Mouse (Mus musculus) megakaryocyte, embryonic 14.5 days (primary cell): Measurements from ENCODE around the gene Fam171a1. TPM values are rescaled to one million over a fixed set of nuclear protein-coding genes. Genes with fewer than 3 reads are reported as not detected.
A peak's percentile ranks its signal among the peaks of the same experiment; 100 is the strongest.

Experiments
- H3K27me3 ChIP-seq: replicated peaks from 2 replicates; pipeline ENCODE3; 2012; ENCODE audit warnings: inconsistent platforms
- H3K36me3 ChIP-seq: replicated peaks from 2 replicates; pipeline ENCODE3; 2012; ENCODE audit warnings: low read length, inconsistent platforms, mixed read lengths
- H3K4me1 ChIP-seq: 2 replicates; pipeline ENCODE4 v1.6.1; 2012; ENCODE audit warnings: inconsistent platforms
- H3K4me3 ChIP-seq: replicated peaks from 2 replicates; pipeline ENCODE3; 2012; ENCODE audit warnings: moderate library complexity, mild to moderate bottlenecking, inconsistent platforms
- H3K9me3 ChIP-seq: 2 replicates; pipeline ENCODE4 v1.6.1; 2012; ENCODE audit warnings: inconsistent platforms
- FLI1 ChIP-seq: IDR thresholded peaks from 2 replicates; pipeline ENCODE4 v1.6.1; 2012; ENCODE audit warnings: low read length, inconsistent platforms, mixed read lengths
- GATA1 ChIP-seq: IDR thresholded peaks from 3 replicates; pipeline ENCODE4 v1.6.1; 2012; ENCODE audit warnings: mixed read lengths, low read length, inconsistent platforms, borderline replicate concordance
- polyA plus RNA-seq: library from polyadenylated mRNA; stranded (reverse); fragments of >175 nt; gene quantifications from 2 replicates; pipeline ENCODE4 v1.2.3, GENCODE M21; 2012; ENCODE audit warnings: low replicate concordance; ENCODE audit not compliant: insufficient read depth

Gene Fam171a1
- polyA plus RNA-seq, 1 experiment = 2.1 TPM

GRCm38 (mm10) chr2:3134580-3135296 is 20.7 kb downstream of the Fam171a1 start:
- TF ChIP-seq FLI1 (no peak), GATA1 (no peak)
- Histone ChIP-seq H3K36me3 (no peaks in the 10 kb centered on the region), H3K4me3 (no peak overlapping the region), H3K4me1 (peaks cover 7% of the 10 kb centered on the region), H3K27me3 (no peaks in the 10 kb centered on the region), H3K9me3 (no peaks in the 10 kb centered on the region)

- no peaks in the 10 kb centered on the region for H3K27me3 ChIP-seq
- peaks cover 5% of the 10 kb centered on the region; the same call in 1 of the 2 replicates for H3K4me1 ChIP-seq
- no peak overlapping the region for H3K4me3 ChIP-seq
- no peaks in the 10 kb centered on the region for H3K36me3 ChIP-seq
- no peak for TF ChIP-seq FLI1
- no peak for TF ChIP-seq GATA1
- no peaks in the 10 kb centered on the region for H3K9me3 ChIP-seq
Measured at GRCm38 (mm10) chr2:3135297-3135684, 21.3 kb downstream of the Fam171a1 start.

GRCm38 (mm10) chr2:3138308-3138707 is 24.3 kb downstream of the Fam171a1 start:
- H3K27me3 ChIP-seq = no peaks in the 10 kb centered on the region
- no peaks in the 10 kb centered on the region for H3K9me3 ChIP-seq
- TF ChIP-seq GATA1 = no peak
- no peak for TF ChIP-seq FLI1
- H3K36me3 ChIP-seq = no peaks in the 10 kb centered on the region
- H3K4me3 ChIP-seq = no peak overlapping the region
- peaks cover 12% of the 10 kb centered on the region for H3K4me1 ChIP-seq

- TF ChIP-seq GATA1 (no peak), FLI1 (no peak)
- H3K36me3 ChIP-seq = no peaks in the 10 kb centered on the region
- H3K4me3 ChIP-seq = peak overlapping the region; percentile 33
- H3K9me3 ChIP-seq = no peaks in the 10 kb centered on the region
- no peaks in the 10 kb centered on the region for H3K27me3 ChIP-seq
- H3K4me1 ChIP-seq = peaks cover 17% of the 10 kb centered on the region
Measured at GRCm38 (mm10) chr2:3139065-3139464, 25.0 kb downstream of the Fam171a1 start.

- TF ChIP-seq FLI1 = no peak
- no peak for TF ChIP-seq GATA1
- Histone ChIP-seq H3K4me3 (peak overlapping the region; percentile 33), H3K36me3 (no peaks in the 10 kb centered on the region), H3K9me3 (no peaks in the 10 kb centered on the region), H3K4me1 (peaks cover 20% of the 10 kb centered on the region), H3K27me3 (no peaks in the 10 kb centered on the region)
Measured at GRCm38 (mm10) chr2:3139578-3139977, 25.6 kb downstream of the Fam171a1 start.

GRCm38 (mm10) chr2:3140585-3140984 is 26.6 kb downstream of the Fam171a1 start:
- H3K9me3 ChIP-seq = no peaks in the 10 kb centered on the region
- H3K27me3 ChIP-seq = no peaks in the 10 kb centered on the region
- H3K4me3 ChIP-seq = no peak overlapping the region
- no peaks in the 10 kb centered on the region for H3K36me3 ChIP-seq
- TF ChIP-seq FLI1 (no peak), GATA1 (no peak)
- peaks cover 27% of the 10 kb centered on the region for H3K4me1 ChIP-seq

- TF ChIP-seq FLI1 (no peak), GATA1 (no peak)
- H3K4me1 ChIP-seq = peaks cover 27% of the 10 kb centered on the region
- H3K4me3 ChIP-seq = no peak overlapping the region
- no peaks in the 10 kb centered on the region for H3K36me3 ChIP-seq
- no peaks in the 10 kb centered on the region for H3K27me3 ChIP-seq
- H3K9me3 ChIP-seq = no peaks in the 10 kb centered on the region
Measured at GRCm38 (mm10) chr2:3141804-3142203, 27.8 kb downstream of the Fam171a1 start.

- H3K36me3 ChIP-seq = no peaks in the 10 kb centered on the region
- TF ChIP-seq GATA1 (no peak), FLI1 (no peak)
- no peaks in the 10 kb centered on the region for H3K27me3 ChIP-seq
- H3K4me3 ChIP-seq = no peak overlapping the region
- peaks cover 25% of the 10 kb centered on the region for H3K4me1 ChIP-seq
- no peaks in the 10 kb centered on the region for H3K9me3 ChIP-seq
Measured at GRCm38 (mm10) chr2:3144291-3144690, 30.3 kb downstream of the Fam171a1 start.

GRCm38 (mm10) chr2:3147550-3148157 is 33.6 kb downstream of the Fam171a1 start:
- Histone ChIP-seq H3K4me1 (peaks cover 16% of the 10 kb centered on the region), H3K36me3 (no peaks in the 10 kb centered on the region), H3K4me3 (no peak overlapping the region), H3K9me3 (no peaks in the 10 kb centered on the region), H3K27me3 (no peaks in the 10 kb centered on the region)
- TF ChIP-seq FLI1 (no peak), GATA1 (no peak)

- peaks cover 11% of the 10 kb centered on the region for H3K4me1 ChIP-seq
- TF ChIP-seq FLI1 (no peak), GATA1 (no peak)
- H3K9me3 ChIP-seq = no peaks in the 10 kb centered on the region
- H3K4me3 ChIP-seq = no peak overlapping the region
- H3K27me3 ChIP-seq = no peaks in the 10 kb centered on the region
- H3K36me3 ChIP-seq = no peaks in the 10 kb centered on the region
Measured at GRCm38 (mm10) chr2:3148731-3149130, 34.7 kb downstream of the Fam171a1 start.
